Mouse (Mus musculus) E14TG2a.4 (cell line): ENCODE results near the gene Mymk.

Experiments used
- CTCF ChIP-seq: conservative IDR thresholded peaks from 2 replicates; pipeline ENCODE4 v1.5.1; 2014; ENCODE audit warnings: low read length
- NANOG ChIP-seq: IDR thresholded peaks from 2 replicates; pipeline ENCODE4 v1.6.1; 2014; ENCODE audit warnings: borderline replicate concordance, low read length, mixed read lengths
- POU5F1 ChIP-seq: IDR thresholded peaks from 2 replicates; pipeline ENCODE4 v1.6.1; 2014; ENCODE audit warnings: low read length, borderline replicate concordance

GRCm38 (mm10) chr2:27077655-27078244 is 5.8 kb upstream of the Mymk start:
- no peak for TF ChIP-seq CTCF
- no peak for TF ChIP-seq NANOG
- TF ChIP-seq POU5F1 = no peak
